Mouse (Mus musculus): Measurements from ENCODE around the gene Aebp1. TPM values are rescaled to one million over a fixed set of nuclear protein-coding genes. Genes with fewer than 3 reads are reported as not detected.

Aebp1 gene
- 0.12 to 0.42 TPM (median 0.23 TPM) in 4 replicates for total RNA-seq (2023; ENCODE audit: inconsistent age)

GRCm38 (mm10) chr11:5861678-5862393 lies at the start of gene Aebp1:
Gene Aebp1, plus strand, starts transcription at chr11:5861947.

GRCm38 (mm10) chr11:5837251-5838246 lies 24.2 kb upstream of the Aebp1 start, which contains the start of gene Polm:
Gene Polm, minus strand, starts transcription at chr11:5838016.

DNA sequence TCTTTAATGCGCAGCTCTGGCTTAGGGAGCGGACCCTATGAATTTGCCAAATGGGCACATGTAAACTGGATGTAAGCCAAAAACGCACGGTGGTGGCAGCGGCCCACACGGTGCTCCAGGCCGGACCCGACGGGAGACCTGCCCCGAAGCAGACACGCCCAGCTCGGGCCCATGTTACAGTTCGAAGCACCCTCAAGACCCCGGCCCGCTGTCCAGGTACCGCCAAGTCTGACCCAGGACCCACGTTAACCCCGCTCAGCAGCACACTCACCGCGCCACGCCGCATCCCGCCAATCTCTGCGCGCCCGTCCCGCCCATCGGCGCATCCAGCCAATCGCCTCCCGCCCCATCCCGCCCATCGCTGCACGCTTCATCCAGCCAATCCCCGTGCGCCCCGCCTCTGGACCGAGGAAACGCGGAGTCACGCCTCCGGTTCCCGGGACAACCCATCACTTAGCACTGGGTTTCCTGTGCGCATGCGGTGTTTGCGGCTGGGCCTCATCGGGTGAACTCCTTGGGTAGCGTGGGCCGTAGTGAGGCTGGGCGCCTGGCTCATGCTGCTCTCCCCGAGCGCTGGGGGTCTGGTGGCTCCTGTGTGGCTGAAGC lies 16.3 kb downstream of the Aebp1 start, which contains the start of gene Pold2:
Pold2 (minus strand) TSS at position 372 of the 606 bp plus-strand sequence.

DNA sequence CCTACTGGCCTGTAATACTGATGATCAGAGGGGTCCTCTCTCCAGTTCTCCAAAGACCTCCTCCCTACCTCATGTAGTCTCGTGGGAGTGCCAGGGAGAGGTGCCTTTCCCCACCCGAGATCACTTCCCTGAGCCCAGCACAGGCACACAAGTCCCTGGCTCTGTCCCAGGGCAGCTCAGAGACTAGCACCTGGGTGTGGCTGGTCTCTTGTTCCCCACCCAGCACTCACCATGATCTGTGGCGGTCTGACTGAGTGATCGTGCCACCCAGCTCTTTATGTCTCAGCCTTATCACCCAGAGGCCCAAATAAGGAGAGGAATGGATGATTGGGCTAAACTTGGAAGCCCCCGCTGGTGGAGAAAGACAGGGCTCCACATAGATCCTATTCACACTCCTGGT lies 36.8 kb downstream of the Aebp1 start, which contains the start of gene Myl7:
Myl7 (minus strand) TSS at position 252 of the 400 bp plus-strand sequence.

Other genes starting within 250 kb of the Aebp1 start
- 51.6 to 60.5 TPM (median 54.9 TPM) in 4 replicates for gene Mrps24, start 146.3 kb upstream of the Aebp1 start, total RNA-seq (2023; ENCODE audit: inconsistent age)
- gene Urgcp, start 99.6 kb upstream of the Aebp1 start, total RNA-seq (2023; ENCODE audit: inconsistent age) = 20.7 to 34.7 TPM (median 24.7 TPM) in 4 replicates
- gene Dbnl, start 73.5 kb upstream of the Aebp1 start, total RNA-seq (2023; ENCODE audit: inconsistent age) = 174 to 196 TPM (median 183 TPM) in 4 replicates
- gene Pgam2, start 58.2 kb upstream of the Aebp1 start, total RNA-seq (2023; ENCODE audit: inconsistent age) = not detected in 4 replicates
- 102 to 110 TPM (median 106 TPM) in 4 replicates for gene Polm, start 23.9 kb upstream of the Aebp1 start, total RNA-seq (2023; ENCODE audit: inconsistent age)
- 41.6 to 48.6 TPM (median 44.8 TPM) in 4 replicates for gene Pold2, start 16.3 kb downstream of the Aebp1 start, total RNA-seq (2023; ENCODE audit: inconsistent age)
- gene Myl7, start 36.8 kb downstream of the Aebp1 start, total RNA-seq (2023; ENCODE audit: inconsistent age) = not detected in 4 replicates
- gene Gck, start 88.1 kb downstream of the Aebp1 start, total RNA-seq (2023; ENCODE audit: inconsistent age) = not detected in 4 replicates
- gene Ykt6, start 93.7 kb downstream of the Aebp1 start, total RNA-seq (2023; ENCODE audit: inconsistent age) = 62.4 to 71.8 TPM (median 67.9 TPM) in 4 replicates
- gene Camk2b, start 204.4 kb downstream of the Aebp1 start, total RNA-seq (2023; ENCODE audit: inconsistent age) = 0.39 to 0.75 TPM (median 0.65 TPM) in 4 replicates

Measured in B cell, adult (primary cell).